Mouse (Mus musculus): ENCODE data around the gene Gm1043.

Gene Gm1043

DNA sequence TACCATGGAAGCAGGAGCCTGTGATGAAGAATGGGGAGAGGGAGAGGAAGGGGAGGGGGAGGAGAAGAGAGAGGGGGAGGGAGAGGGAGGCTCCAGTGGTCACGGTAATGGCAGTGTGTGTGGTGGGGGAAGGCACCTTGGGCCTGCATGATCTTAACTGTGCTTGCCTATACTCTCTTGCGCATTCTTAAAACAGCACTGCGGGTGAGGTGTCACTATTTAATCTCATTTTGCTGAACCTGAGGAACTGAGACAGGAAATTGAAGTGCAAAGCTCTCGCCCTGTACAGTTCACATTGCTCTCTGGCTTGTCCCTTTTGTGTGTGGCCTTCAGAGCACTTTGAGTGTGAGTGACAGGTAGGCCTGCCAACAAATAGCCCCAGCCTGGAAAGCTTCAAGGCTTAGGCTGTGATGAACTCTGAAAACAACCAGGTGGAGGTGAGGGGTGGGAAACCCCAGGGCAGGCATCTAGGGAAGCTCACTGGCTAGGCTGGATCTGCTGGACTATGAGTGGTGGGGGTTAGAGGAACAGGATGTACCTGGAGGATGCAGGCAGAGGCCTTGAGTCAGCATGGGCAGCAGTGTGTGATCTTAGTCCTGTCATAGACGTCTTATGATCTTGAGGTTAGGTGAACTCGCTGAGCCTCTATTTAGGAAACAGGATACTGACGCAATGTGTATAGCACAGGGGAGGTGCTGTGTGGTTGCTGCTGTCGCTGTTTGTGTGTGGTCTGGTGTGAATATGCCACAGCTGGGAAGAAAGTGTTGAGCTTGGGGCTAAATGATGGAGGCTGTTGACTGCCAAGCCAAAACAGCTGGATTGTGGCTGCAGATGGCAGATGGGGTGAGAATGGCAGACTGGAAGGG lies 18.2 kb upstream of the Gm1043 start:
- DNase-seq (ENCODE audit: low spot score) = peak; percentile 40

- no peak for DNase-seq (ENCODE audit: low spot score)
Observed at GRCm38 (mm10) chr5:37073660-37074059, 11.5 kb upstream of the Gm1043 start.

DNA sequence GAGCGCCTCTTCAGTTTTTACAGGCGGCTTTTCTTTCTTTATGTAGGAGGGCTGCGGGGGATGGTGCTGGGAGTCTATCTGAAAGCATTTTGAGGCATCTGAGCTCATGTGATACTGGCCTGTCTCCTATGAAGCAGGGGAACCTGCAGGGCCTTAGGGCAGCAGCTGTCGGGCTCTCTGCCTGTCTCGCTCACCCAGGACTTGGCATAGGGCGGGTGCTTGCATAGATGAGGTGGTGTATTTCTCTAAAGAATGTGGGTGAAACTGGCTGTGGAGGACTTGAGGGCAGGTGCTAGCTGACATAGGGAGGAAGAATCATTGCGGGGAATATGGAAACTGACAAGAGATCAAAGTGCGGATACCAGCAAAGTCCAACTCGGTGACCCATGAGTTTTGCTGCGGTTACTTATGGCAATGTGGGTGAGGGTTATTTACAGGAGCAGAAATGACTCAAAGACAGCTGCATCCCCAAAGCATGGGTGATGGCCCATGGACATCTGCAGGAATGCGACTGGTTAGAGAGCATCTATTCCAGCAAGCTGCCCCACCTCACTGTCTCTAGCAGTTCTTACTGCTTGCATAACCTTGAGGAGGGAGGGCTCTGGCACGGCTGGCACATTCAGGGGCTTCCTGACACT lies 8.4 kb upstream of the Gm1043 start:
- no peak for DNase-seq (ENCODE audit: low spot score)

GRCm38 (mm10) chr5:37077330-37077698 lies 7.9 kb upstream of the Gm1043 start:
- DNase-seq (ENCODE audit: low spot score) = no peak

- no peak for DNase-seq (ENCODE audit: low spot score)
Observed at GRCm38 (mm10) chr5:37079484-37079883, 5.7 kb upstream of the Gm1043 start.

DNA sequence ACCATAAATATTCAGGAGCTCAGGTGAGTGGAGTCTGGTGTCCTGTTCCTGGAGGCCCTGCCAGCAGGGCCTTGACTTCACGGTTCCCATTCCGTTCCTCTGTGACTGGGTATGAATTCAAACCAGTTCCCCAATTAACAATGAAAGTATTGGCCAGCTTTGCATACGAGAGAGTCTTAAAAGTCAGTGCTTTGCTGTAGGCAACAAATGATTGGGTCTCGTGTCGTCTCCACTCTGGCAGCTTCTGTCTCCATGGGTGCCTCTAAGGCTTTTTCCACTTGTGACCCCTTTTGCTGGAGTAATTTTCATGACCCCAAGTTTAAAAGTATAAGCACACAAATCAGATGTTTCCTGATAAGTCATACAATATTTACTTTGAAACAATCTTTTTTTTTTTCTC lies 4.6 kb upstream of the Gm1043 start:
- DNase-seq (ENCODE audit: low spot score) = no peak

- no peak for DNase-seq (ENCODE audit: low spot score)
Observed at GRCm38 (mm10) chr5:37082420-37082819, 2.8 kb upstream of the Gm1043 start.

DNA sequence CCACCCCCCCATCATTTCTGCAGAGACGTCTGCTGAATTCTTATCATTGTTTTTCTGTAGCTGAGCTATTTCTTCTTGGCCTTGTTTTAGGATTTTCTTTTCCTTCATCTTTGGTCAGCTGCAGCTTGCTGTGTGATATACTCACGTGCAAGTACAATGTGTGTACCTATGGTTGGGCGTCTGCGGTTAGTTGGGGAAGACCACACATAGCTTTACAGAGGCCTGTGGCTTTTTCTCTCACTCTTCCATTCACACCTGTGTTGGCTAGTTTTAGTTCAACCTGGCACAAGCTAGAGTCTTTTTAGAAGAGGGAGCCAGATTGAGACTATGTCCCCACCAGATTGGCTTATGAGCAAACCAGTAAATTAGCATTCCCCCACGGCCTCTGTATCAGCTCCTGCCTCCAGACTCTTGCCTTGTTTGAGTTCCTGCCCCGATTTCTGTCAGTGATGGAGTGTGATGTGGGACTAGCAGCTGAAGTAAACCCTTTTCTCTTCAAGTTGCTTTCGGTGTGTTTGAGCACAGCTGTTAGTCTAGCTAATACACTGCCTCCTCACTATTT lies 1.9 kb upstream of the Gm1043 start:
- DNase-seq (ENCODE audit: low spot score) = no peak

DNA sequence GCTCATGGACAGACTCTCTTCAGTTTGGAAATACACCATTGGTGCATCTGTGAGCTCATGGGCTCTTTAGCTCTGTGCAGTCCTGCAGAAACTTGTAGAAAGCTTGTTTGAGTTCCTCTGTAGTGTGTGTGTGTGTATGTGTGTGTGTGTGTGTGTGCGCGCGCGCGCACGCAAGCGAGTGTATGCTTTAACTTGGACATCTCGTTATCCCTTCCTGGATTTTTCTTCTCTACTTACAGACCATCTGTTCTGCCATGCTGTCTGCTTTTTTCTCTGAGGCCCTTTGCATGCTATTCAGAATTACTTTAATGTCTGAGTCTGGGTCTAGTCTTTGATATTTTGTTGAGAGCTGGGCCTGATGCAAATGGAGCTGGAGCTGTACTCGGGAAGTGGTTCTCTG lies 1.3 kb upstream of the Gm1043 start:
- DNase-seq (ENCODE audit: low spot score) = no peak

- DNase-seq (ENCODE audit: low spot score) = no peak
Observed at GRCm38 (mm10) chr5:37085918-37086317, 748 bp downstream of the Gm1043 start.

GRCm38 (mm10) chr5:37087786-37088185 lies 2.6 kb downstream of the Gm1043 start:
- DNase-seq (ENCODE audit: low spot score) = no peak

DNA sequence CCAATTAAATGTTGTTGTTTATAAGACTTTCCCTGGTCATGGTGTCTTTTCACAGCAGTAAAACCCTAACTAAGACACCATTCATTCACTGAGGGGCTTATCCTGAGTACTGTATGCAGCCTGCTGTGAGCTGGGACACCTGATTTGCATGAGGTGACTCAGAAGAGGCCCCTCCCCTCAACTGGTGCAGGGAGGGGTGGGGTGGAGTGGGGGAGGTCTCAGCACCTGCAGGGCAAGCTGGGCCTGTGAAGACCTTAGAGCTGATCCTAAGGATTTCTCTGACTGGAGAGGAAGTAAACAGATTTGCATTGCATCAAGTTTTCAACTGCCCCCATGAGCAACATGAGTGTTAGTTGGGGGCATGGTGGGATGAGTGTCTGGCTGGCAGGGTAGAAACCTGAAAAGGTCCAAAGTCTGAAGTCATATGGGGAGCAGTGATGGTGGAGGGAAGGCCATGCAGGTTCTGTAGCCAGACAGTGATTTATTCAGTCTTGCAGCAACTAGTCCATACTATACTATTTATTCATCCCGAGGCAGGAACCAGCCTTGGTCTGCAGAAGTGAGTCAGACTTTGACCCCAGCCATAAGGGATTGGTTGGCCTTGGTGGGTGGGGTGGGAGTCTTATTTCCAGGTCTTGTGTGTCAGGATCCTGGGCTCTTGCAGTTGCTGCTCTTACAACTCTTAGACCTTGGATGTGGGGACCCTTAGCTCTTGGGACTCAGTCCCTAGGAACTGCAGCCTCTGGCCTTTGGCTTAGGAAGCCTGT lies 3.4 kb downstream of the Gm1043 start:
- DNase-seq (ENCODE audit: low spot score) = no peak

GRCm38 (mm10) chr5:37091171-37091628 lies 6.0 kb downstream of the Gm1043 start:
- no peak for DNase-seq (ENCODE audit: low spot score)

DNA sequence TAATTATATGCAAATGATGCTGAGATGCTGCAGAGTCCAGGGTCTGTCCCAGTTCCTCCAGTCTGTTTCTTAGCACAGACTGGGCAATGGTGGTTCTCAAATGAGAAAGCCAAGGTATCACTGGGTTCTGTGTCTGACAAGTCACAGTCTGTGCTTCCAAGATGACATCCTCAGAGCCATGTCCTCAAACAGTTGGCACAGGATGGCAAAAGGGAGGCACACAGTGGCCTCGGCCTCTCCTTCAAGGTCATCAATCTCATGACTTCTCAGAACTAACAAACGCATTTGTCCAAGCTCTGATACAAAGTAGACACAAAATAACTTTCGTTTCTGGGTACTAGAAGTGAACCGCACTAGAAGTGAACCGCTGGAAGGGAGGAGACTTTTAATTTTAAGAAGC lies 9.8 kb downstream of the Gm1043 start:
- no peak for DNase-seq (ENCODE audit: low spot score)

DNA sequence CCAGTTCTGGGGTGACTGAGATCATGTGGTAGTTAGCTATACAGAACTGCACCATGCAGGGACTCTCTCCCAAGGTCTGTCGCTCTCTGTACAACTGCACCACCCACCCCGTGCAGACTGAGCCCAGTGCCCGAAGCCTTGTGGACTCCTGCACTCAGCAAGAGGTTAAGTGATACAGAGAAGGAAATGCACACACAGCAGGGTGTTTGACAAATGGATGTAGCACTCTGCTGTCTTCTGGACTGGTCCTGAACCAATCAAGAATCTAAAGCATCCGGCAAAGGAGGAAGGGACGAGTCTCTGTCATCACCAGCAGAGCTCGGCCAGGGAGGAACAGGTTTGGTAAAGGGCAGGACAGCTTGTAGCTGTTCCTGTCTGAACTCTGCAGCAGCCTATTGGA lies 12.4 kb downstream of the Gm1043 start:
- no peak for DNase-seq (ENCODE audit: low spot score)

- DNase-seq (ENCODE audit: low spot score) = no peak
Observed at GRCm38 (mm10) chr5:37100813-37101212, 15.6 kb downstream of the Gm1043 start.

DNA sequence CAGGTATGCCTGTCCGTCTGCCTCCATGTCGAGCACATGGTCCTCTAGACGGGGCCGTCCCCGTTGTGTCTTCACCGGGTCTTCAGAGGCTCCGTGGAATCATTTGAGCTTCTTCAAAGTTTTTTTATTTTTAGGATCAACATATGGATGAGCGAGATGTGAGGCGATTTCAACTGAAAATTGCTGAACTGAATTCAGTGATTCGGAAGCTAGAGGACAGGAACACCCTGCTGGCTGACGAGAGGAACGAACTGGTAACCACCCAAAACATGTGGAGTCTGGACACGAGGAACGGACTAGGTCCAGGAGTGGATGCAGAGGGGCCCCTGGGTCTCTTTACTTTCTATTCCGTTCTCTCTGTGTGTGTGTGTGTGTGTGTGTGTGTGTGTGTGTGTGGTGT lies 16.5 kb downstream of the Gm1043 start:
- DNase-seq (ENCODE audit: low spot score) = no peak

- DNase-seq (ENCODE audit: low spot score) = no peak
Observed at GRCm38 (mm10) chr5:37102056-37102455, 16.9 kb downstream of the Gm1043 start.

DNA sequence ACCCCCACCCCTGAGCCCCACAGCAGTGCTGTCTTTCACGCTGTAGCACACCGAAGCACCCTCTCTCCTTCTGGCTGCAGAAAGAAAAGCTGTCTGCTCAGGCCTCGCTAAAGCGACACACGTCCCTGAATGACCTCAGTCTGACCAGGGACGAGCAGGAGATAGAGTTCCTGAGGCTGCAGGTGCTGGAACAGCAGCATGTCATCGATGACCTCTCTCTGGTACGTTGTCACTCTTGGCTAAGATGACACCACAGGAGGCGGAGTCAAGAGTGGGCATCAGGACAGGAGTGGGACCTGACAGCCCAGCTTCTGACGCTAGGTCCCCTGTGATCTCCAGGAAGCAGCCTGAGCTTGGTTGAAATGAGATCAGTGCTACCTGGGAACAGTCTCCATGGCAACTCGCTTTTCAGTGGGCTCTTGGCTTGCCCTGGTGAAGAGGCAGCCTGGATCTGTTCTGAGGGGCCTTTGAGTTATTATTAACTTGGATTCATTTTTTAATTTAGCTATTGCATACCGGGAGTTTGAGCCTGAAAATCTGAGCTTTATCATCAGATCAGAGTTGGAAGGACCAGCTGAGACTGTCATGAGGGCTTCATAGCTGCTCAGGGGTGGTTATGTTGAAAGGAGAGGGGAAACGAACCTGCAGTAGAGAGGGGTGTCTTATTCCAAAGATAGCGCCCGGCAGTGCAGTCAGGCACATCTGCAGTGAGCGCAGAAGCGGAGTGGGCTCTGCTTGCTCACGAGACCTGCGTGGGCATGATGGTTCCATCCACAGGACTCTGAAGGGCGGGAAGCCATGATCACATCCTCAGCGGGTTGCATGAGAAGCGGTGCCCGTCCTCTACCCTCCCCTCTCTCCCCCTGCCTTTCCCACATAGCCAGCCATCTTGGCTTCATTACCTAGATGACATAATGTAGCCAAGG lies 20.6 kb downstream of the Gm1043 start:
- DNase-seq (ENCODE audit: low spot score) = no peak

- no peak for DNase-seq (ENCODE audit: low spot score)
Observed at GRCm38 (mm10) chr5:37107111-37107510, 21.9 kb downstream of the Gm1043 start.

DNA sequence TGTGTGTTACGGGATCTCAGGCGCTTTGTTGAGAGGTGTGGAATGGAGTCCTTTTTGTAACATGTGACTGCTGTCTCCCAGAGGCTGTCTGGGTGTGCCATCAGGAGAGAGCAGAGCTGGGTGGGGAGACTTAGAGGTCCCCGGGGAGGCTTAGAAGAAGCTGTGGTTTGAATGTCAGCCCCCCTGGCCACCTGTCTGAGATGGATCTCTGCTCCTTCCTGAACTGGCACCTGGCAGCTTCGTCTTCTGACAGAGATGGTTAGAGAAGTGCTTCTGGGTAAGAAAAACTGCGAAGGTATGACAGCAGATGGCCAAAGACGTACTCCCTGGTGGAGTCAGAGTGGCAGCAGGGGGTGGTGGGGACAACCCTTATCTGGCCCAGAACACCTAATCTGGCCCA lies 22.4 kb downstream of the Gm1043 start:
- no peak for DNase-seq (ENCODE audit: low spot score)
